Mouse (Mus musculus) heart, adult 2 months (tissue): ENCODE results near the gene Cdadc1.

Experiments
- CTCF ChIP-seq: fragments of 200-600 bp; IDR thresholded peaks from 2 replicates; pipeline ENCODE4 v1.8.1; 2022; ENCODE audit warnings: antibody characterized with exemption, mild to moderate bottlenecking, moderate library complexity
- EP300 ChIP-seq: fragments of 200-500 bp; IDR thresholded peaks from 2 replicates; pipeline ENCODE4 v1.6.1; 2011; ENCODE audit warnings: low read depth, low read length, control low read depth; ENCODE audit not compliant: insufficient read depth
- POLR2A ChIP-seq: fragments of 200-500 bp; IDR thresholded peaks from 2 replicates; pipeline ENCODE4 v1.6.1; 2011; ENCODE audit warnings: mild to moderate bottlenecking, low read depth, low read length, control low read depth; ENCODE audit not compliant: insufficient read depth

DNA sequence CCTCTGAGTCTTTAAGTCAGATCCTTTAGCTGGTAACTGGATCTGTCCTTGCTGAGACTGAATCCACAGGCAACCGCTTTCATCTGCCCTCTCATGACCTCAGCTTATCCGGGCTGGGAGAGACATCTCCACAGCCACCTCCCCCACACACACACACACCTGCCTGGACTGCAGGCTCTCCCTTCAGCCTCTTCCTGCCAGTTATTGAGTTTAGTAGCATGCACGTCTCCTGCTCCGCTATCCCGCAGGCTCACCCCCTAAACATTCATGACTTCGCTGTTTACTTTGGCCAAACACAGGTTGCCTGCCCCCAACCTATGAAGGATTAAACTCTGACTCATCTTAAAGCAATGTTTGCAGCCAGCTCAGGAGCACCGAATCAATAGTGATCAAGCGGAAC, 45.8 kb downstream of the Cdadc1 start:
- TF ChIP-seq CTCF (no peak), EP300 (no peak), POLR2A (no peak)
